Comparison of ENCODE assay signal across 28 mouse cellular contexts in the genomic region with DNA sequence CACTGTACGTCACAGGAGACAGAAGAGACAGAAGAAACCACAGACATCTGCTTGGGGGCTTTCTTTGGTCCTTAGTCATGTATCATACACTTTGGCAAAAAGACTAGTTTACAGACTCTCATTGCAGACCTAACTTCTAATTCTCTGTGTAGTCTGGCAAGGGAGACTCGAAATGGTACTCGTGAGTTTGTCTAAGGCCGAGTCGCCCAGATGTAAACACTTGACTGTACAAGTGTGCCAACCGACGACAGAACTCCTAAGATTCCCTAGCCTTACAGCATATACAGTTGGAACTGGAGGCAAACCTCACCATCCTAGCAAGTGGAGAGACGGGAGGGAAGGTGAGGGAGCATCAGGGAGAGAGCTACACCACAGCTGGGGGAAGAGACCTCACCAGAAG. TPM values are rescaled to one million over a fixed set of nuclear protein-coding genes. Genes with fewer than 3 reads are reported as not detected.
DNase-seq lines count a peak whose midpoint lies in the region; ATAC-seq and TF ChIP-seq lines count a peak whose summit lies in the region.
"Had no signal": no experiment of that assay in that cellular context is flagged by ENCODE, and none has a peak within 500 bp of the region (broad histone marks: within the 10 kb centered on the region; RNA-seq: fewer than 3 reads in every experiment).

No protein-coding gene starts in this region.

- no peaks in the 10 kb centered on the region for H3K36me3 ChIP-seq in limb, embryonic 13.5 days
- H3K36me3 ChIP-seq in limb, embryonic 10.5 days, result no peaks in the 10 kb centered on the region
- H3K36me3 ChIP-seq in lung, postnatal 0 days (ENCODE audit: insufficient read depth, low read length), result no peaks in the 10 kb centered on the region
- H3K36me3 ChIP-seq: embryonic facial prominence, embryonic 10.5 days; embryonic facial prominence, embryonic 15.5 days; heart, embryonic 13.5 days; hindbrain, embryonic 12.5 days; intestine, embryonic 15.5 days; limb, embryonic 15.5 days; liver, embryonic 13.5 days had no signal

- 86% methylated on average over 8 of the region's 8 CpGs for WGBS in limb, embryonic 13.5 days
- 87% methylated on average over 8 of the region's 8 CpGs for WGBS in limb, embryonic 10.5 days
- 54% methylated on average over 8 of the region's 8 CpGs for WGBS in lung, adult 2 months
- WGBS in lung, postnatal 0 days, result 37% methylated on average over 8 of the region's 8 CpGs

- no peak for DNase-seq in limb, embryonic 10.5 days (ENCODE audit: low spot score)
- DNase-seq in lung, adult 2 months, result peak; percentile 39
- DNase-seq in lung, postnatal 0 days (ENCODE audit: low spot score), result peak; percentile 76
- no peak for DNase-seq in frontal cortex, postnatal 14 days (ENCODE audit: low spot score in 2 of 2)
- no peak for DNase-seq in layer of hippocampus, adult 9-10 months (ENCODE audit: low spot score)
- DNase-seq: cerebellum, adult 2 months; kidney, adult 2 months; kidney, postnatal 36 days; liver, embryonic 13.5 days; right cerebral cortex, postnatal 25 days; spleen, adult 18-20 months; thymus, adult 2 months; thymus, postnatal 36 days had no signal

- no peaks in the 10 kb centered on the region for H3K27me3 ChIP-seq in limb, embryonic 13.5 days
- no peaks in the 10 kb centered on the region for H3K27me3 ChIP-seq in limb, embryonic 10.5 days (ENCODE audit: low read depth, poor library complexity, severe bottlenecking)
- H3K27me3 ChIP-seq in lung, postnatal 0 days (replicated peaks; ENCODE audit: insufficient read depth, low read length), result no peaks in the 10 kb centered on the region
- H3K27me3 ChIP-seq: embryonic facial prominence, embryonic 15.5 days; hindbrain, embryonic 12.5 days; intestine, embryonic 15.5 days; limb, embryonic 15.5 days; liver, embryonic 13.5 days; midbrain, embryonic 13.5 days; neural tube, embryonic 15.5 days had no signal

- no peak overlapping the region for H3K4me2 ChIP-seq in limb, embryonic 13.5 days (replicated peaks)
- H3K4me2 ChIP-seq in lung, postnatal 0 days (replicated peaks; ENCODE audit: low read depth, low read length), result no peak overlapping the region
- H3K4me2 ChIP-seq: embryonic facial prominence, embryonic 15.5 days; heart, embryonic 13.5 days; hindbrain, embryonic 12.5 days; intestine, embryonic 15.5 days; limb, embryonic 15.5 days; liver, embryonic 13.5 days; midbrain, embryonic 13.5 days; neural tube, embryonic 15.5 days had no signal

- H3K4me3 ChIP-seq in limb, embryonic 13.5 days, result no peak overlapping the region
- H3K4me3 ChIP-seq in limb, embryonic 10.5 days, result no peak overlapping the region
- no peak overlapping the region for H3K4me3 ChIP-seq in lung, adult 2 months (replicated peaks; ENCODE audit: extremely low read depth, low read depth, low read length)
- no peak overlapping the region for H3K4me3 ChIP-seq in lung, postnatal 0 days (ENCODE audit: low read depth, low read length)
- H3K4me3 ChIP-seq: embryonic facial prominence, embryonic 10.5 days; embryonic facial prominence, embryonic 15.5 days; heart, embryonic 13.5 days; hindbrain, embryonic 12.5 days; intestine, embryonic 15.5 days; layer of hippocampus, adult 2 months; limb, embryonic 15.5 days; liver, embryonic 13.5 days; megakaryocyte, embryonic 14.5 days; midbrain, embryonic 13.5 days; neural tube, embryonic 15.5 days had no signal

- no peak for ATAC-seq in limb, embryonic 13.5 days (ENCODE audit: low FRiP score, low read depth)
- peak; percentile 87 for ATAC-seq in lung, postnatal 0 days
- ATAC-seq in monocyte, adult 5-6 weeks (replicated peaks; ENCODE audit: insufficient number of reproducible peaks, low FRiP score, low TSS enrichment, poor library complexity, severe bottlenecking), result no peak
- ATAC-seq: activated CD4-positive, CD25-positive, alpha-beta regulatory T cell, adult 4 months; forebrain, embryonic 14.5 days; hindbrain, postnatal 0 days; intestine, embryonic 15.5 days; midbrain, embryonic 13.5 days had no signal

- H3K9me3 ChIP-seq in limb, embryonic 13.5 days, result no peaks in the 10 kb centered on the region
- H3K9me3 ChIP-seq in limb, embryonic 10.5 days (replicated peaks), result no peaks in the 10 kb centered on the region
- H3K9me3 ChIP-seq in lung, postnatal 0 days (ENCODE audit: low read length), result no peaks in the 10 kb centered on the region
- H3K9me3 ChIP-seq: embryonic facial prominence, embryonic 10.5 days; embryonic facial prominence, embryonic 15.5 days; heart, embryonic 13.5 days; hindbrain, embryonic 12.5 days; intestine, embryonic 15.5 days; limb, embryonic 15.5 days; liver, embryonic 13.5 days; megakaryocyte, embryonic 14.5 days; midbrain, embryonic 13.5 days; neural tube, embryonic 15.5 days had no signal

- TF ChIP-seq CTCF in lung, adult 2 months (IDR thresholded peaks at IDR 0.05; ENCODE audit: insufficient read depth, low read length), result no peak
- no peak for TF ChIP-seq CTCF in lung, postnatal 0 days (IDR thresholded peaks at IDR 0.05)

- 0 out of 2 replicates have a peak, but pooled peaks have one; percentile 48 for TF ChIP-seq EP300 in lung, postnatal 0 days (IDR thresholded peaks at IDR 0.05)

- no peak for TF ChIP-seq POLR2A in lung, adult 2 months (IDR thresholded peaks at IDR 0.05; ENCODE audit: borderline replicate concordance, extremely low read depth, low read depth, low read length)

- peaks cover 8% of the 10 kb centered on the region; the same call in 1 of the 2 replicates for H3K4me1 ChIP-seq in limb, embryonic 13.5 days
- H3K4me1 ChIP-seq in limb, embryonic 10.5 days, result 0 out of 2 replicates have a peak, but pooled peaks cover 9% of the 10 kb centered on the region
- peaks cover 24% of the 10 kb centered on the region for H3K4me1 ChIP-seq in lung, adult 2 months (ENCODE audit: control insufficient read depth, insufficient read depth, low read length)
- peaks cover 8% of the 10 kb centered on the region for H3K4me1 ChIP-seq in lung, postnatal 0 days (ENCODE audit: insufficient read depth, low read depth, low read length)
- H3K4me1 ChIP-seq: heart, embryonic 13.5 days; intestine, embryonic 15.5 days; liver, embryonic 13.5 days; megakaryocyte, embryonic 14.5 days; neural tube, embryonic 15.5 days had no signal

- H3K27ac ChIP-seq in limb, embryonic 13.5 days, result no peak overlapping the region
- no peak overlapping the region for H3K27ac ChIP-seq in limb, embryonic 10.5 days
- H3K27ac ChIP-seq in lung, postnatal 0 days (ENCODE audit: low read length), result peak overlapping the region; percentile 78
- H3K27ac ChIP-seq: embryonic facial prominence, embryonic 15.5 days; heart, embryonic 13.5 days; hindbrain, embryonic 12.5 days; intestine, embryonic 15.5 days; layer of hippocampus, adult 2 months; limb, embryonic 15.5 days; liver, embryonic 13.5 days; neural tube, embryonic 15.5 days had no signal

- H3K9ac ChIP-seq in limb, embryonic 13.5 days, result 0 out of 2 replicates have a peak overlapping the region, but pooled peaks have one; percentile 13
- H3K9ac ChIP-seq in lung, postnatal 0 days (replicated peaks; ENCODE audit: low read depth), result no peak overlapping the region
- H3K9ac ChIP-seq: embryonic facial prominence, embryonic 15.5 days; heart, embryonic 13.5 days; hindbrain, embryonic 12.5 days; intestine, embryonic 15.5 days; limb, embryonic 15.5 days; liver, embryonic 13.5 days; midbrain, embryonic 13.5 days; neural tube, embryonic 15.5 days had no signal

RNA-seq across cellular contexts. Expression of gene Cyb561, which starts 19.4 kb away (rescaled TPM):
- 9.9 and 10.5 TPM in 2 replicates for polyA plus RNA-seq in limb, embryonic 13.5 days (2015; fragmentation: Nextera tagmentation; extraction: Ambion mirVana)
- polyA plus RNA-seq in limb, embryonic 10.5 days (2016; fragmentation: Nextera tagmentation; extraction: Ambion mirVana), result 6.2 and 7.1 TPM in 2 replicates
- 102 and 105 TPM in 2 replicates for polyA plus RNA-seq in lung, adult 2 months (2012; rRNA removed)
- 70.5 and 72.2 TPM in 2 replicates for polyA plus RNA-seq in lung, postnatal 0 days (2015; fragmentation: Nextera tagmentation; extraction: Ambion mirVana)
- total RNA-seq in monocyte, adult 5-6 weeks (2017), result 4.5 to 8.4 TPM (median 5.5 TPM) in 3 replicates

RNA-seq across cellular contexts. Expression of gene Ace, which starts 34.0 kb away (rescaled TPM):
- polyA plus RNA-seq in limb, embryonic 13.5 days (2015; fragmentation: Nextera tagmentation; extraction: Ambion mirVana), result 0.48 and 0.51 TPM in 2 replicates
- polyA plus RNA-seq in limb, embryonic 10.5 days (2016; fragmentation: Nextera tagmentation; extraction: Ambion mirVana), result 0.08 and 0.16 TPM in 2 replicates
- 704 and 832 TPM in 2 replicates for polyA plus RNA-seq in lung, adult 2 months (2012; rRNA removed)
- polyA plus RNA-seq in lung, postnatal 0 days (2015; fragmentation: Nextera tagmentation; extraction: Ambion mirVana), result 73.6 and 74.6 TPM in 2 replicates
- 365 to 424 TPM (median 376 TPM) in 3 replicates for total RNA-seq in monocyte, adult 5-6 weeks (2017)

Comparison
In these comparisons a context has a peak if more than half of its experiments do, and no peak if none do; other contexts are left out.
1. DNase-seq: peak in lung, adult 2 months (single experiment) and lung, postnatal 0 days (single experiment); none in limb, embryonic 10.5 days (single experiment), frontal cortex, postnatal 14 days (0 of 2) and layer of hippocampus, adult 9-10 months (single experiment).
2. RNA of gene Ace, which starts 34.0 kb away (polyA plus RNA-seq): 704 to 832 TPM in lung, adult 2 months and 73.6 to 74.6 TPM in lung, postnatal 0 days; 0.48 to 0.51 TPM in limb, embryonic 13.5 days and 0.08 to 0.16 TPM in limb, embryonic 10.5 days; every median in the first group is over 10 times any median in the second.